Mouse (Mus musculus) embryo, embryonic 10.5 days (tissue): Measurements from ENCODE around the gene Jade2.
"Not testable (repeated sequence)": the region's sequence is repeated elsewhere in the genome, so short reads cannot be mapped to it uniquely, and the experiment has no call there.

Experiments
- DNase-seq: peaks from one replicate; pipeline ENCODE4 v3.0.0-alpha.2; 2015; ENCODE audit warnings: low spot score

Gene Jade2

GRCm38 (mm10) chr11:51789735-51790134 is 67.7 kb downstream of the Jade2 start:
- not testable (repeated sequence) for DNase-seq

DNA sequence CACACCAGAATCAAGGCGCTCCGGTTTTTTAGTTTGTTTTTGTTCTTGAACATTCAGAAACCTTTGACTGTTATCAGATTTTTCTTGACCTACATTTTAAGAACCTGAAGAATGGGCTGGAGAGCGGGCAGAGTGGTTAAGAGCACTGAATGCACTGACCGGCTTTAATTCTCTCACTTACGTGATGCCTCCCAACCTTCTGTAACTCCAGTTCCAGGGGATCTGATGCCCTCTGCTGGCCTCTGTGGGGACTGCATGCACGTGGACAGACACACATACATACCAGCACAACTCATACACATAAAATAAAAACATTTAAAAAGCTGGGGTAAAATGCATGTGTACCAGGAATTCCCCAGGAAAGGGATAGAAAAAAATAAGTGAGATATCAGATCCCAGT is 71.5 kb downstream of the Jade2 start:
- DNase-seq, result peak; percentile 56

DNA sequence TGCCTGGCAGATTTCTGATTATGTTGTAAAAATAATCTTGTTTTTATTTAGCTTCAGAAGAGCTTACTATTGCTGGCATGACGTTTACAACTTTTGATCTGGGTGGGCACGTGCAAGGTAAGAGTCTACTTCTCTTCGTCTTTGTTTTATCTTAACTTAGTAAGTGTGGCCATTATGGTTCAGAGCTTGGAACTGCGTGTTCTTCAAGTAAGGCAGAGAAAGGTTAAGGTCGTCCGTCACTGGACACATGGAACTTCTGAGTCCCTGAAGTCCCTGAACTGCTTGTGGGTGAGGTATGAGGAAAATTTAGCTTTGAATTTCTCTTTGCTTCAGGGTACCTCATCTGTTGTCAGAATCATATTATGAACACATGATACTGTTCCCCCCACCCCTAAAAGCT is 74.7 kb downstream of the Jade2 start:
- DNase-seq, result no peak

DNA sequence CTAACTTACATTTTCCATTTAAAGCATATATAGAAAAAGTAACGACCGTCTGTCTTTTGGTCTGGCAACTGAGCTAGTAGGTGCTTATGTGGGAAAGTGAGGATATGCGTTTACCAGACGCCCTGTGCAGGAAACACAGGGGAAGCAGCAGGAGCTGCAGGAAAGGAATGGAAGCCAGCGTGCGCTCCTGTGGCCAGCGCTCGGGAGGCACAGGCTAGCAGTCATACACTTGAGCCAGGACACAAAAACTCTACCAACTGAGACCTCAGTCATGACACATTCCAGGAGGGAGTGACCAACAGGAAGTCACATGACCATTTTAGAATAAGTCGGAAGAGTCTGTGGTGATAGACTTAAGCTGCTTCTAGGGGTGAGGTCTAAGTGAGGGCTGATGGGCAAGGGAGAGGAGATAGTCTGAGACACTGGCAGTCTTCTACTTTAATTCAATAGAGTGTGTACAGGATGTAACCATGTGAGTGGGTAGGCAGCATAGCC is 76.6 kb downstream of the Jade2 start:
- DNase-seq, result no peak

DNA sequence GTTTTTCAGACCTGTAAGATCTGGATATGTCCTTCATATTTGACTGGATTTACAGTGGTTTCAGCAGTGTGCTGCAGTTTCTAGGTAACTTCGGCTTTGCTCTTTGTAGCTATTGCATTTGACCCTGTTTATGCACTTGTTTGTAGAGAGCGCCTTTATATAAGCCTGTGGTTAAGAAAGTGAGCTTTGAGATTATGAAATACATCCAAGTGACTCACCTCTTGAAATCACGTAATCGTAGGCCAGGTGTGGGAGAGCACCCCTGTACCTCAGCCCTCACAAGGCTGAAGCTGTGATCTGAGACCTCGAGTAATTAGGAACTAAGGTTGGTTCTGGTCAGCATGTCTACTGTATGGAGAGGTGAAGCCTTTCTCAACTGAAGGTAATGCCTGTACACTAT is 80.0 kb downstream of the Jade2 start:
- DNase-seq, result no peak

GRCm38 (mm10) chr11:51775507-51775906 is 81.9 kb downstream of the Jade2 start:
- no peak for DNase-seq

- DNase-seq, result no peak
Measured at GRCm38 (mm10) chr11:51768296-51768695, 89.2 kb downstream of the Jade2 start.

- no peak for DNase-seq
Measured at GRCm38 (mm10) chr11:51767579-51768220, 89.8 kb downstream of the Jade2 start.

DNA sequence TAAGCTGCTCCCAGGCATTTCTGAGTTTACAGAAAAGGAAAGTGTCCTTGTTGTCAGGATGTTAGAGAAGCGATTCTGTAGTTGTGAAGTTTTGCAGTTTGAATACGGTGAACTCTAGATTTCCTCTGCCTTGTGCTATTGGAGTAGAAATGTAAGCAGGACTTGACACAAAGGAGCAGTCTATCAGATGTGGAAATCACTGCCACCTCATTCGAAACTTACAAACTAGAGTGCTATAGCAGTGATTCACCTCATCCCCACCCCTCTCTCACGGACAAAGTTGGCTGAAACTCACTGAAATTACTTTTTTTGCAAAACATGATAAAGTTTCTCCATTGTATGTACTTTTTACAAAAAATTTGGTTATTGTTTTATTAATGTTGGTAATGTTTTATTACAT is 92.6 kb downstream of the Jade2 start:
- no peak for DNase-seq

DNA sequence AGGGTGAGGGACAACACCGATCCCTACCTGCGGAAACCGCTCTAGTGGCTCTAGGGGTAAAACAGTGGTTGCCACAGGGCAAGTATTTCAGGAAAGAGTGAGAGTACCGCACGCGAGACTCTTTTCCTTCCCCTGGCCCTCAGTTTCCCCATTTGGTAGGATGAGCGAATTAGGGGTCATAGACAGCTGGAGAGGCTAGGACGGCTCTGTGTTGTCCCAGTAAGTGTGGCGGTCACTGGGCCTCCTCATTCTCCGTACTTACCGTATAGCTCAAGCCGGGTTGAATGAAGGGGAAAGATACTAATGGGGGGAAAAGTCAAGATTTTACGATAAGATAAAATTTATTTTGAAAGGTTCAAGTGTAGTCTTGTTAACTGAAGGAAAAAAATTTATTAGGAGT is 93.5 kb downstream of the Jade2 start:
- no peak for DNase-seq
